Mouse (Mus musculus): ENCODE measurements around the gene Chtop. TPM values are rescaled to one million over a fixed set of nuclear protein-coding genes. Genes with fewer than 3 reads are reported as not detected.

Gene Chtop
- polyA plus RNA-seq (2015; fragmentation: Nextera tagmentation; extraction: Ambion mirVana) = 149 and 152 TPM in 2 replicates

GRCm38 (mm10) chr3:90508950-90509746 lies at the start of gene Chtop:
Gene Chtop, minus strand, starts transcription at chr3:90509498.
- H3K4me1 ChIP-seq = peaks cover 26% of the 10 kb centered on the region
- H3K27me3 ChIP-seq = no peaks in the 10 kb centered on the region
- peak within 1 kb of the TSS; percentile 99 for H3K9ac ChIP-seq
- WGBS = under 1% methylated on average over 66 of the region's 66 CpGs
- H3K27ac ChIP-seq = peak within 1 kb of the TSS; percentile 97
- peak within 1 kb of the TSS; percentile 95 for H3K4me3 ChIP-seq (replicated peaks)
- peak; percentile 94 for ATAC-seq (replicated peaks; ENCODE audit: low FRiP score)
- peak within 1 kb of the TSS; percentile 62 for H3K4me2 ChIP-seq
- H3K36me3 ChIP-seq = peaks cover 41% of the 10 kb centered on the region
- no peaks in the 10 kb centered on the region for H3K9me3 ChIP-seq (replicated peaks)

GRCm38 (mm10) chr3:90555954-90556353 lies 46.7 kb upstream of the Chtop start:
- Histone ChIP-seq H3K9ac (no peak overlapping the region), H3K9me3 (replicated peaks) (no peaks in the 10 kb centered on the region), H3K27me3 (no peaks in the 10 kb centered on the region), H3K4me2 (no peak overlapping the region), H3K27ac (no peak overlapping the region), H3K36me3 (no peaks in the 10 kb centered on the region), H3K4me3 (replicated peaks) (no peak overlapping the region), H3K4me1 (no peaks in the 10 kb centered on the region)
- no peak for ATAC-seq (replicated peaks; ENCODE audit: low FRiP score)
- WGBS = 72% methylated on average over 5 of the region's 5 CpGs

- WGBS = 90% methylated on average over 2 of the region's 2 CpGs
- Histone ChIP-seq H3K9me3 (replicated peaks) (no peaks in the 10 kb centered on the region), H3K36me3 (no peaks in the 10 kb centered on the region)
Observed at GRCm38 (mm10) chr3:90552231-90552630, 42.9 kb upstream of the Chtop start.

GRCm38 (mm10) chr3:90550421-90550790 lies 41.1 kb upstream of the Chtop start:
- WGBS = 79% methylated on average over 2 of the region's 2 CpGs
- Histone ChIP-seq H3K4me3 (replicated peaks) (no peak overlapping the region), H3K9me3 (replicated peaks) (no peaks in the 10 kb centered on the region), H3K4me2 (no peak overlapping the region), H3K27me3 (no peaks in the 10 kb centered on the region), H3K27ac (no peak overlapping the region), H3K36me3 (no peaks in the 10 kb centered on the region), H3K9ac (no peak overlapping the region), H3K4me1 (peaks cover 9% of the 10 kb centered on the region; the same call in 1 of the 2 replicates)
- ATAC-seq (replicated peaks; ENCODE audit: low FRiP score) = no peak

More at GRCm38 (mm10) chr3:90552231-90552630, 42.9 kb upstream of the Chtop start:
- H3K9ac ChIP-seq = no peak overlapping the region
- no peak overlapping the region for H3K4me2 ChIP-seq
- H3K4me3 ChIP-seq (replicated peaks) = no peak overlapping the region
- no peaks in the 10 kb centered on the region for H3K27me3 ChIP-seq
- peaks cover 9% of the 10 kb centered on the region; the same call in 1 of the 2 replicates for H3K4me1 ChIP-seq
- no peak for ATAC-seq (replicated peaks; ENCODE audit: low FRiP score)
- H3K27ac ChIP-seq = no peak overlapping the region

GRCm38 (mm10) chr3:90549676-90550420 lies 40.5 kb upstream of the Chtop start:
- H3K9me3 ChIP-seq (replicated peaks) = no peaks in the 10 kb centered on the region
- H3K4me3 ChIP-seq (replicated peaks) = no peak overlapping the region
- no peak overlapping the region for H3K9ac ChIP-seq
- WGBS = 23% methylated on average over 5 of the region's 5 CpGs
- no peaks in the 10 kb centered on the region for H3K36me3 ChIP-seq
- H3K27ac ChIP-seq = 0 out of 2 replicates have a peak overlapping the region, but pooled peaks have one; percentile 4
- H3K4me1 ChIP-seq = peaks cover 9% of the 10 kb centered on the region; the same call in 1 of the 2 replicates
- no peaks in the 10 kb centered on the region for H3K27me3 ChIP-seq
- no peak overlapping the region for H3K4me2 ChIP-seq
- 0 out of 2 replicates have a peak, but pooled peaks have one; percentile 29 for ATAC-seq (replicated peaks; ENCODE audit: low FRiP score)

- H3K9ac ChIP-seq = peak overlapping the region; percentile 36; the same call in 1 of the 2 replicates
Observed at GRCm38 (mm10) chr3:90540904-90541303, 31.6 kb upstream of the Chtop start.

GRCm38 (mm10) chr3:90537905-90538296 lies 28.6 kb upstream of the Chtop start:
- no peak for ATAC-seq (replicated peaks; ENCODE audit: low FRiP score)
- H3K9ac ChIP-seq = peak overlapping the region; percentile 29
- H3K9me3 ChIP-seq (replicated peaks) = no peaks in the 10 kb centered on the region
- H3K4me3 ChIP-seq (replicated peaks) = peak overlapping the region; percentile 32
- peak overlapping the region; percentile 91 for H3K27ac ChIP-seq
- WGBS = 63% methylated on average over 5 of the region's 5 CpGs
- H3K4me2 ChIP-seq = peak overlapping the region; percentile 47
- H3K4me1 ChIP-seq = peaks cover 47% of the 10 kb centered on the region
- H3K36me3 ChIP-seq = no peaks in the 10 kb centered on the region
- H3K27me3 ChIP-seq = no peaks in the 10 kb centered on the region

More at GRCm38 (mm10) chr3:90540904-90541303, 31.6 kb upstream of the Chtop start:
- ATAC-seq (replicated peaks; ENCODE audit: low FRiP score) = peak; percentile 34; the same call in 1 of the 2 replicates
- Histone ChIP-seq H3K27ac (peak overlapping the region; percentile 78), H3K36me3 (no peaks in the 10 kb centered on the region), H3K9me3 (replicated peaks) (no peaks in the 10 kb centered on the region), H3K4me3 (replicated peaks) (peak overlapping the region; percentile 30), H3K27me3 (no peaks in the 10 kb centered on the region), H3K4me1 (peaks cover 47% of the 10 kb centered on the region), H3K4me2 (peak overlapping the region; percentile 44)
- 24% methylated on average over 4 of the region's 4 CpGs for WGBS

GRCm38 (mm10) chr3:90537141-90537904 lies 28.0 kb upstream of the Chtop start, which contains the start of gene S100a16:
Gene S100a16, plus strand, starts transcription at chr3:90537254.
- Histone ChIP-seq H3K4me3 (replicated peaks) (peak within 1 kb of the TSS; percentile 32), H3K4me2 (peak within 1 kb of the TSS; percentile 47), H3K9ac (peak within 1 kb of the TSS; percentile 29), H3K9me3 (replicated peaks) (no peaks in the 10 kb centered on the region), H3K27ac (peak within 1 kb of the TSS; percentile 91), H3K36me3 (no peaks in the 10 kb centered on the region), H3K4me1 (peaks cover 45% of the 10 kb centered on the region), H3K27me3 (no peaks in the 10 kb centered on the region)
- peak; percentile 94 for ATAC-seq (replicated peaks; ENCODE audit: low FRiP score)
- WGBS = 28% methylated on average over 10 of the region's 10 CpGs

- no peak overlapping the region for H3K4me3 ChIP-seq (replicated peaks)
- H3K9me3 ChIP-seq (replicated peaks) = no peaks in the 10 kb centered on the region
- H3K36me3 ChIP-seq = no peaks in the 10 kb centered on the region
- H3K27ac ChIP-seq = no peak overlapping the region
- 67% methylated on average over 1 of the region's 1 CpGs for WGBS
- H3K4me1 ChIP-seq = peaks cover 28% of the 10 kb centered on the region
- no peaks in the 10 kb centered on the region for H3K27me3 ChIP-seq
- ATAC-seq (replicated peaks; ENCODE audit: low FRiP score) = no peak
- no peak overlapping the region for H3K9ac ChIP-seq
- no peak overlapping the region for H3K4me2 ChIP-seq
Observed at GRCm38 (mm10) chr3:90535446-90535845, 26.1 kb upstream of the Chtop start.

GRCm38 (mm10) chr3:90531713-90532112 lies 22.4 kb upstream of the Chtop start:
- Histone ChIP-seq H3K9me3 (replicated peaks) (no peaks in the 10 kb centered on the region), H3K9ac (no peak overlapping the region), H3K4me2 (no peak overlapping the region), H3K36me3 (no peaks in the 10 kb centered on the region), H3K27me3 (no peaks in the 10 kb centered on the region), H3K27ac (no peak overlapping the region), H3K4me1 (peaks cover 5% of the 10 kb centered on the region), H3K4me3 (replicated peaks) (no peak overlapping the region)
- ATAC-seq (replicated peaks; ENCODE audit: low FRiP score) = no peak
- WGBS = 62% methylated on average over 5 of the region's 5 CpGs

- no peaks in the 10 kb centered on the region for H3K27me3 ChIP-seq
- no peaks in the 10 kb centered on the region for H3K36me3 ChIP-seq
- no peak for ATAC-seq (replicated peaks; ENCODE audit: low FRiP score)
- peaks cover 11% of the 10 kb centered on the region; the same call in 1 of the 2 replicates for H3K4me1 ChIP-seq
- WGBS = 89% methylated on average over 7 of the region's 7 CpGs
- H3K4me3 ChIP-seq (replicated peaks) = no peak overlapping the region
- H3K9me3 ChIP-seq (replicated peaks) = no peaks in the 10 kb centered on the region
- H3K27ac ChIP-seq = no peak overlapping the region
- H3K9ac ChIP-seq = no peak overlapping the region
- H3K4me2 ChIP-seq = no peak overlapping the region
Observed at GRCm38 (mm10) chr3:90527291-90527873, 18.1 kb upstream of the Chtop start.
